Mouse (Mus musculus) heart, postnatal 14 days (tissue): ENCODE measurements around the gene Napb. TPM values are rescaled to one million over a fixed set of nuclear protein-coding genes. Genes with fewer than 3 reads are reported as not detected.

Source experiments
- total RNA-seq, 2 experiments: library from RNA; stranded (reverse); gene quantifications; 2 replicates each; pipeline ENCODE4 v1.2.3; 2021

The Napb gene
- total RNA-seq, 2 experiments from 2014 or later, result 1.6 to 2.1 TPM

Other genes starting within 250 kb of the Napb start
- 1 to 10 TPM; 6.5 to 7.7 TPM for gene Nxt1, start 59.9 kb downstream of the Napb start, total RNA-seq
- gene Gzf1, start 51.4 kb downstream of the Napb start, total RNA-seq, result 10 to 100 TPM; 20.6 to 21.3 TPM
- gene Cstl1, start 17.9 kb upstream of the Napb start, total RNA-seq, result not detected
- not detected for gene Cst11, start 39.0 kb upstream of the Napb start, total RNA-seq
- not detected for gene 8030411F24Rik, start 49.5 kb upstream of the Napb start, total RNA-seq
- 1 to 10 TPM in 1 of 2 experiments, under 1 TPM in 1; 0.76 to 1.3 TPM for gene Cst12, start 56.9 kb upstream of the Napb start, total RNA-seq
- gene Cst8, start 66.3 kb upstream of the Napb start, total RNA-seq, result not detected
- not detected for gene Cst13, start 87.6 kb upstream of the Napb start, total RNA-seq
- gene Cst9, start 102.7 kb upstream of the Napb start, total RNA-seq, result 1 to 10 TPM; 2.5 to 4.0 TPM
- 1 to 10 TPM in 1 of 2 experiments, under 1 TPM in 1; 0.78 to 1.1 TPM for gene 9230104L09Rik, start 132.6 kb upstream of the Napb start, total RNA-seq
- gene Cst3, start 143.2 kb upstream of the Napb start, total RNA-seq, result 100 to 1,000 TPM; 853 to 872 TPM